Mouse (Mus musculus): ENCODE data around the gene Pcmt1. TPM values are rescaled to one million over a fixed set of nuclear protein-coding genes. Genes with fewer than 3 reads are reported as not detected.

Pcmt1 gene
- polyA plus RNA-seq, 1 experiment: 84.2 TPM

GRCm38 (mm10) chr10:7712506-7712905 is 31.6 kb upstream of the Pcmt1 start:
- H3K36me3 ChIP-seq (ENCODE audit: control insufficient read depth, insufficient read depth): peaks cover 76% of the 10 kb centered on the region
- H3K79me2 ChIP-seq (ENCODE audit: control insufficient read depth, insufficient read depth): peaks cover 10% of the 10 kb centered on the region
- peaks cover 3% of the 10 kb centered on the region for H3K79me3 ChIP-seq (ENCODE audit: low read depth)
- no peak for TF ChIP-seq MAX (IDR thresholded peaks at IDR 0.05)
- no peak for TF ChIP-seq USF1 (IDR thresholded peaks at IDR 0.05; ENCODE audit: low read depth)
- no peak for TF ChIP-seq FOSL1 (IDR thresholded peaks at IDR 0.05; ENCODE audit: insufficient read depth, low read length, poor library complexity, severe bottlenecking)
- no peak for TF ChIP-seq MYOD1 (IDR thresholded peaks at IDR 0.05; ENCODE audit: control insufficient read depth, insufficient read length, low read depth)
- TF ChIP-seq CEBPB (IDR thresholded peaks at IDR 0.05; ENCODE audit: low read depth): no peak
- no peak for TF ChIP-seq MYOG (IDR thresholded peaks at IDR 0.05; ENCODE audit: control insufficient read depth, extremely low read depth, insufficient read length)
- TF ChIP-seq CTCF (IDR thresholded peaks at IDR 0.05; ENCODE audit: control insufficient read depth, insufficient read depth, insufficient read length): no peak
- no peaks in the 10 kb centered on the region for H3K27me3 ChIP-seq (ENCODE audit: control insufficient read depth, insufficient read depth, insufficient read length)
- H3ac ChIP-seq (ENCODE audit: control insufficient read depth, insufficient read length, low read depth): no peak overlapping the region
- no peak overlapping the region for H3K4me3 ChIP-seq (ENCODE audit: insufficient read depth, poor library complexity, severe bottlenecking)

- H3K79me2 ChIP-seq (ENCODE audit: control insufficient read depth, insufficient read depth): peaks cover 10% of the 10 kb centered on the region
- no peaks in the 10 kb centered on the region for H3K27me3 ChIP-seq (ENCODE audit: control insufficient read depth, insufficient read depth, insufficient read length)
- TF ChIP-seq USF1 (IDR thresholded peaks at IDR 0.05; ENCODE audit: low read depth): no peak
- TF ChIP-seq MYOG (IDR thresholded peaks at IDR 0.05; ENCODE audit: control insufficient read depth, extremely low read depth, insufficient read length): no peak
- TF ChIP-seq MAX (IDR thresholded peaks at IDR 0.05): no peak
- no peak for TF ChIP-seq CEBPB (IDR thresholded peaks at IDR 0.05; ENCODE audit: low read depth)
- no peak for TF ChIP-seq FOSL1 (IDR thresholded peaks at IDR 0.05; ENCODE audit: insufficient read depth, low read length, poor library complexity, severe bottlenecking)
- TF ChIP-seq CTCF (IDR thresholded peaks at IDR 0.05; ENCODE audit: control insufficient read depth, insufficient read depth, insufficient read length): no peak
- TF ChIP-seq MYOD1 (IDR thresholded peaks at IDR 0.05; ENCODE audit: control insufficient read depth, insufficient read length, low read depth): no peak
- H3K36me3 ChIP-seq (ENCODE audit: control insufficient read depth, insufficient read depth): peaks cover 88% of the 10 kb centered on the region
- H3K79me3 ChIP-seq (ENCODE audit: low read depth): peaks cover 3% of the 10 kb centered on the region
- H3ac ChIP-seq (ENCODE audit: control insufficient read depth, insufficient read length, low read depth): no peak overlapping the region
- no peak overlapping the region for H3K4me3 ChIP-seq (ENCODE audit: insufficient read depth, poor library complexity, severe bottlenecking)
Measured at GRCm38 (mm10) chr10:7710121-7710520, 29.2 kb upstream of the Pcmt1 start.

GRCm38 (mm10) chr10:7702586-7702985 is 21.6 kb upstream of the Pcmt1 start:
- Histone ChIP-seq H3K27me3 (ENCODE audit: control insufficient read depth, insufficient read depth, insufficient read length) (no peaks in the 10 kb centered on the region), H3ac (ENCODE audit: control insufficient read depth, insufficient read length, low read depth) (no peak overlapping the region), H3K79me3 (ENCODE audit: low read depth) (peaks cover under 1% of the 10 kb centered on the region), H3K36me3 (ENCODE audit: control insufficient read depth, insufficient read depth) (peaks cover 95% of the 10 kb centered on the region), H3K79me2 (ENCODE audit: control insufficient read depth, insufficient read depth) (peaks cover 7% of the 10 kb centered on the region), H3K4me3 (ENCODE audit: insufficient read depth, poor library complexity, severe bottlenecking) (no peak overlapping the region)
- TF ChIP-seq USF1 (IDR thresholded peaks at IDR 0.05; ENCODE audit: low read depth) (no peak), FOSL1 (IDR thresholded peaks at IDR 0.05; ENCODE audit: insufficient read depth, low read length, poor library complexity, severe bottlenecking) (no peak), CEBPB (IDR thresholded peaks at IDR 0.05; ENCODE audit: low read depth) (no peak), MYOD1 (IDR thresholded peaks at IDR 0.05; ENCODE audit: control insufficient read depth, insufficient read length, low read depth) (no peak), MYOG (IDR thresholded peaks at IDR 0.05; ENCODE audit: control insufficient read depth, extremely low read depth, insufficient read length) (no peak), MAX (IDR thresholded peaks at IDR 0.05) (no peak)

GRCm38 (mm10) chr10:7700120-7700519 is 19.2 kb upstream of the Pcmt1 start:
- H3K4me3 ChIP-seq (ENCODE audit: insufficient read depth, poor library complexity, severe bottlenecking): no peak overlapping the region
- H3K27me3 ChIP-seq (ENCODE audit: control insufficient read depth, insufficient read depth, insufficient read length): no peaks in the 10 kb centered on the region
- H3K36me3 ChIP-seq (ENCODE audit: control insufficient read depth, insufficient read depth): peaks cover 94% of the 10 kb centered on the region
- TF ChIP-seq MAX (IDR thresholded peaks at IDR 0.05): no peak
- no peak for TF ChIP-seq MYOD1 (IDR thresholded peaks at IDR 0.05; ENCODE audit: control insufficient read depth, insufficient read length, low read depth)
- TF ChIP-seq FOSL1 (IDR thresholded peaks at IDR 0.05; ENCODE audit: insufficient read depth, low read length, poor library complexity, severe bottlenecking): no peak
- no peak for TF ChIP-seq CTCF (IDR thresholded peaks at IDR 0.05; ENCODE audit: control insufficient read depth, insufficient read depth, insufficient read length)
- no peak overlapping the region for H3ac ChIP-seq (ENCODE audit: control insufficient read depth, insufficient read length, low read depth)
- peaks cover 2% of the 10 kb centered on the region for H3K79me3 ChIP-seq (ENCODE audit: low read depth)
- peaks cover 13% of the 10 kb centered on the region for H3K79me2 ChIP-seq (ENCODE audit: control insufficient read depth, insufficient read depth)

- H3ac ChIP-seq (ENCODE audit: control insufficient read depth, insufficient read length, low read depth): no peak overlapping the region
- H3K4me3 ChIP-seq (ENCODE audit: insufficient read depth, poor library complexity, severe bottlenecking): no peak overlapping the region
- H3K79me2 ChIP-seq (ENCODE audit: control insufficient read depth, insufficient read depth): peaks cover 53% of the 10 kb centered on the region
- peaks cover 91% of the 10 kb centered on the region for H3K36me3 ChIP-seq (ENCODE audit: control insufficient read depth, insufficient read depth)
- H3K27me3 ChIP-seq (ENCODE audit: control insufficient read depth, insufficient read depth, insufficient read length): no peaks in the 10 kb centered on the region
- peaks cover 28% of the 10 kb centered on the region for H3K79me3 ChIP-seq (ENCODE audit: low read depth)
- no peak for TF ChIP-seq MAX (IDR thresholded peaks at IDR 0.05)
- TF ChIP-seq CEBPB (IDR thresholded peaks at IDR 0.05; ENCODE audit: low read depth): no peak
- TF ChIP-seq USF1 (IDR thresholded peaks at IDR 0.05; ENCODE audit: low read depth): no peak
- no peak for TF ChIP-seq FOSL1 (IDR thresholded peaks at IDR 0.05; ENCODE audit: insufficient read depth, low read length, poor library complexity, severe bottlenecking)
- no peak for TF ChIP-seq MYOG (IDR thresholded peaks at IDR 0.05; ENCODE audit: control insufficient read depth, extremely low read depth, insufficient read length)
Measured at GRCm38 (mm10) chr10:7695286-7695685, 14.3 kb upstream of the Pcmt1 start.

- no peak overlapping the region for H3K4me3 ChIP-seq (ENCODE audit: insufficient read depth, poor library complexity, severe bottlenecking)
- peaks cover 46% of the 10 kb centered on the region for H3K36me3 ChIP-seq (ENCODE audit: control insufficient read depth, insufficient read depth)
- peaks cover 94% of the 10 kb centered on the region for H3K79me3 ChIP-seq (ENCODE audit: low read depth)
- no peak overlapping the region for H3ac ChIP-seq (ENCODE audit: control insufficient read depth, insufficient read length, low read depth)
- no peak for TF ChIP-seq MYOG (IDR thresholded peaks at IDR 0.05; ENCODE audit: control insufficient read depth, extremely low read depth, insufficient read length)
- TF ChIP-seq MAX (IDR thresholded peaks at IDR 0.05): no peak
- no peak for TF ChIP-seq CEBPB (IDR thresholded peaks at IDR 0.05; ENCODE audit: low read depth)
- no peak for TF ChIP-seq CTCF (IDR thresholded peaks at IDR 0.05; ENCODE audit: control insufficient read depth, insufficient read depth, insufficient read length)
- no peak for TF ChIP-seq FOSL1 (IDR thresholded peaks at IDR 0.05; ENCODE audit: insufficient read depth, low read length, poor library complexity, severe bottlenecking)
- no peak for TF ChIP-seq USF1 (IDR thresholded peaks at IDR 0.05; ENCODE audit: low read depth)
- no peak for TF ChIP-seq MYOD1 (IDR thresholded peaks at IDR 0.05; ENCODE audit: control insufficient read depth, insufficient read length, low read depth)
- H3K27me3 ChIP-seq (ENCODE audit: control insufficient read depth, insufficient read depth, insufficient read length): no peaks in the 10 kb centered on the region
- peaks cover 99% of the 10 kb centered on the region for H3K79me2 ChIP-seq (ENCODE audit: control insufficient read depth, insufficient read depth)
Measured at GRCm38 (mm10) chr10:7686902-7687301, 6.0 kb upstream of the Pcmt1 start.

Measured in C2C12 (cell line).